Comparison of ENCODE assay signal across 27 mouse cellular contexts in the genomic region with DNA sequence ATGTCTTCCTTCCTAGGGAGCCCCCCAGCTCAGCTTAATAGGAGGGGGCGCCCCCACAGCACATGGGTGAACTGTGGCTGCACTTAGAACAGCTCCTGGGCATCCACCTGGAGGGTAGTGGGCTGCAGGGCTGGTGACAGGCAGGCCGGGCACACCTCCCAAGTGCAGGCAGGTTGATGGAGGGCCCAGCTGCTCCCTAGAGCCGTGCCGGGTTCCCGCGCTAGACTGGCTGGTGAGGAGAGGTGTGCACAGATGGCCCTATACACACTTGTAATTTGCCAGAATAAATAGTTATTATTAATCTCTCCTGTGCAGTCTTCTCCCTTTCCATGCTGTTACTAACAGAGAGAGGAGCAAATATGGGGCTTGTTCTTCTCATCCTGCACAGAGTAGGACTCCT.
"Had no signal": no experiment of that assay in that cellular context is flagged by ENCODE, and none has a peak within 500 bp of the region (broad histone marks: within the 10 kb centered on the region; RNA-seq: fewer than 3 reads in every experiment).

No protein-coding gene starts in this region.

- H3K9me3 ChIP-seq: heart, embryonic 13.5 days; heart, embryonic 15.5 days; hindbrain, embryonic 13.5 days; hindbrain, embryonic 15.5 days; kidney, embryonic 15.5 days; limb, embryonic 13.5 days; limb, embryonic 15.5 days; liver, embryonic 12.5 days had no signal

- H3K27me3 ChIP-seq: hindbrain, embryonic 15.5 days had no signal

- ATAC-seq: hindbrain, postnatal 0 days; intestine, embryonic 16.5 days; liver, embryonic 12.5 days had no signal

- H3K4me1 ChIP-seq: liver, embryonic 12.5 days had no signal

- H3K36me3 ChIP-seq: heart, embryonic 13.5 days; heart, embryonic 15.5 days; hindbrain, embryonic 13.5 days; hindbrain, embryonic 15.5 days; kidney, embryonic 15.5 days; limb, embryonic 13.5 days; limb, embryonic 15.5 days; liver, embryonic 12.5 days had no signal

- H3K4me3 ChIP-seq: gastrocnemius, adult 2 months; heart, embryonic 13.5 days; heart, embryonic 15.5 days; hindbrain, embryonic 13.5 days; hindbrain, embryonic 15.5 days; kidney, embryonic 15.5 days; limb, embryonic 13.5 days; limb, embryonic 15.5 days; liver, embryonic 12.5 days had no signal

- DNase-seq: gastrocnemius, adult 2 months; gastrocnemius, postnatal 10 days; gastrocnemius, postnatal 25 days; heart, adult 18-20 months; heart, postnatal 14 days; heart, postnatal 36 days; kidney, adult 11 months; kidney, adult 2 months; kidney, adult 9 months; kidney, postnatal 14 days; kidney, postnatal 36 days; layer of hippocampus, adult 9-11 months; layer of hippocampus, postnatal 36 days; left cerebral cortex, postnatal 4 days had no signal

- H3K9ac ChIP-seq: heart, embryonic 13.5 days; heart, embryonic 15.5 days; hindbrain, embryonic 13.5 days; hindbrain, embryonic 15.5 days; kidney, embryonic 15.5 days; limb, embryonic 13.5 days; limb, embryonic 15.5 days; liver, embryonic 12.5 days; liver, embryonic 14.5 days had no signal

- H3K4me2 ChIP-seq: heart, embryonic 11.5 days; heart, embryonic 13.5 days; heart, embryonic 15.5 days; hindbrain, embryonic 13.5 days; hindbrain, embryonic 15.5 days; kidney, embryonic 15.5 days; limb, embryonic 13.5 days; limb, embryonic 15.5 days; liver, embryonic 12.5 days had no signal

- H3K27ac ChIP-seq: gastrocnemius, adult 2 months; heart, embryonic 13.5 days; heart, embryonic 15.5 days; hindbrain, embryonic 13.5 days; hindbrain, embryonic 15.5 days; hindbrain, postnatal 0 days; kidney, embryonic 15.5 days; kidney, postnatal 0 days; limb, embryonic 13.5 days; limb, embryonic 15.5 days; liver, embryonic 12.5 days; liver, embryonic 14.5 days had no signal
